Mouse (Mus musculus) forebrain, postnatal 0 days (tissue): ENCODE measurements around the gene Sipa1l1. TPM values are rescaled to one million over a fixed set of nuclear protein-coding genes. Genes with fewer than 3 reads are reported as not detected.

Experiments
- ATAC-seq: fragments of 200-750 bp; cut with Nextera tagmentation; 2 replicates; pipeline ENCODE4 v1.8.0; 2017; ENCODE audit warnings: mild to moderate bottlenecking, moderate library complexity
- DNase-seq: peaks from one replicate; pipeline ENCODE4 v3.0.0-alpha.2; 2015
- H3K27ac ChIP-seq: fragments of 300-500 bp; sonication (generic); 2 replicates; pipeline ENCODE4 v1.5.1; 2014; ENCODE audit warnings: low read depth, mild to moderate bottlenecking, antibody characterized with exemption, low read length, moderate library complexity, mixed read lengths
- H3K27me3 ChIP-seq: fragments of 300-500 bp; sonication (generic); 2 replicates; pipeline ENCODE4 v1.6.1; 2014; ENCODE audit warnings: mild to moderate bottlenecking, low read length, mixed read lengths; ENCODE audit not compliant: insufficient read depth
- H3K36me3 ChIP-seq: fragments of 300-500 bp; sonication (generic); 2 replicates; pipeline ENCODE4 v1.6.1; 2014; ENCODE audit warnings: mild to moderate bottlenecking, moderate library complexity; ENCODE audit not compliant: insufficient read depth
- H3K4me1 ChIP-seq: fragments of 300-500 bp; sonication (generic); 2 replicates; pipeline ENCODE4 v1.6.1; 2014; ENCODE audit warnings: antibody characterized with exemption; ENCODE audit not compliant: insufficient read depth
- H3K4me2 ChIP-seq: fragments of 300-500 bp; sonication (generic); 2 replicates; pipeline ENCODE4 v1.6.1; 2014; ENCODE audit warnings: low read depth, mild to moderate bottlenecking, moderate library complexity
- H3K4me3 ChIP-seq: fragments of 300-500 bp; sonication (generic); 2 replicates; pipeline ENCODE4 v1.5.1; 2014; ENCODE audit warnings: low read depth, low read length, mixed read lengths
- H3K9ac ChIP-seq: fragments of 300-500 bp; sonication (generic); 2 replicates; pipeline ENCODE4 v1.6.1; 2014; ENCODE audit warnings: mild to moderate bottlenecking
- H3K9me3 ChIP-seq: fragments of 300-500 bp; sonication (generic); 2 replicates; pipeline ENCODE4 v1.6.1; 2016; ENCODE audit warnings: low read length
- CTCF ChIP-seq: sonication (generic); IDR thresholded peaks from 2 replicates; pipeline ENCODE4 v1.5.1; 2016; ENCODE audit warnings: antibody characterized with exemption, control low read depth, low read depth
- WGBS: fragments of 180-500 bp; shearing (Covaris S2); extraction: QIAGEN DNeasy Blood & Tissue Kit; methylation state at CpG from one replicate; pipeline ENCODE4 v1.1.7; 2014; 5-methylcytosine and 5-hydroxymethylcytosine counted together
- polyA plus RNA-seq: library from polyadenylated mRNA; unstranded; fragments of >200 nt; fragmentation: Nextera tagmentation; extraction: Ambion mirVana; gene quantifications from 2 replicates; pipeline ENCODE4 v1.2.1, GENCODE M21; 2015
- total RNA-seq: library from RNA; depleted of rRNA; stranded (reverse); fragments of >200 nt; gene quantifications from 2 replicates; pipeline ENCODE4 v1.2.3, GENCODE M21; 2014

Gene Sipa1l1
- total and polyA plus RNA-seq, 2 experiments from 2014 or later = 13.4 to 43.1 TPM

DNA sequence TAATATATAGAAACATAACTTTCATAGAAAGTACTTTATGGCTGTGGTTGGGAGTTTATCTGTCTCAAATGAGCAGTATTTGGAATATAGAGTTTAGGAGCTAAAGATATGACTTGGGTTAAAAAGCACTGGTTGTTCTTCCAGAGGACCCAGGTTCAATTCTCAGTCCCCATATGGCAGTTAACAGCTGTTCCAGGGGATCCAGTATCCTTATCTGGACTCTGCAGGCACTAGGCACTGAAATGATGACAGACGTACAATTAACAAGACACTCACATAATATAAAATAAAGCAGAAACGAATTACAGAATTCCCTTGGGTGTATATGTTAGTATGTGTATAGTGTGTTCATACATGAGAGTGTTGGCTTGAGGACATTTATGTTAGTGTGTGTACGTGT is 64.1 kb downstream of the Sipa1l1 start:
- no peak for TF ChIP-seq CTCF
- Histone ChIP-seq H3K27me3 (no peaks in the 10 kb centered on the region), H3K9ac (no peak overlapping the region), H3K4me2 (no peak overlapping the region), H3K36me3 (peaks cover 8% of the 10 kb centered on the region), H3K4me1 (0 out of 2 replicates have a peak, but pooled peaks cover 3% of the 10 kb centered on the region), H3K4me3 (no peak overlapping the region), H3K27ac (no peak overlapping the region), H3K9me3 (no peaks in the 10 kb centered on the region)
- ATAC-seq = no peak
- no peak for DNase-seq
- WGBS = 96% methylated on average over 3 of the region's 3 CpGs

DNA sequence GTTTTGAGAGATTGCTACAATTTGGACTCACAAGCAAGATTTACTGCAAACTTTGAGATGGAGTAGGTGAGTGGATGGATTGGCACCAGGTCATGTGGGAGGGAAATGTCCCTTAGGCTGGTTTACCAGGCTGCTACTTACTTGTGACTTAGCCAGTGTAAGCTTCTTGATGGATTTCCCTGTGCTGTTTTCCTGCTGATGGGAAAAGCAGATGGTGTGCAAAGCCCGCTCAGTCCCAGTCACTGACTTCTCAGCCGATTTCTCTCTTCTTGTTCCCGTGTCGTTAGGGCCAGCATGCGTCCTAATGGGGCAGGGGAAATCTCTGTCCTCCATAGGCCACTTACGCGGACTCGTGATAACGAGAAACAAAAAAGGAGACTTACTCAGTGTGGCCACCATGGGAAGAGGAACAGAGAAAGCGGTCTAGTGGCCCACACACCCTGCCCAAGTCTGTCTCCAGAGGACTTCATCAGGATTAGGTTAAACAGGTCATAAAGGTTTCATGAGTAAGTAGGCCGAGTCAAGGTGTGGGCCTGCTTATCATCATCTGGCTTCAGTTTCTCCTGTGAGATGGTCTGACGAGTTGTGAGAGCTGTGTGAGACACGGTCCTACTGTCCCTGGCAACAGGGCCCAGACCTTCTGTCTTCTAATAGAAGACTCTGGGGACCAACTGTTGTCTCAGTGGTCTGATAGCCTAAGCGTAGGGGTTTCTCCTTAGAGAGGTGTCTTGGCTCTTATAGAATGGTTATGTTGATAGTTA is 65.5 kb downstream of the Sipa1l1 start:
- ATAC-seq = no peak
- no peak overlapping the region for H3K9ac ChIP-seq
- no peak for TF ChIP-seq CTCF
- no peak overlapping the region for H3K4me3 ChIP-seq
- no peak for DNase-seq
- H3K4me1 ChIP-seq = 0 out of 2 replicates have a peak, but pooled peaks cover 3% of the 10 kb centered on the region
- H3K9me3 ChIP-seq = no peaks in the 10 kb centered on the region
- no peak overlapping the region for H3K27ac ChIP-seq
- peaks cover 8% of the 10 kb centered on the region for H3K36me3 ChIP-seq
- H3K27me3 ChIP-seq = no peaks in the 10 kb centered on the region
- H3K4me2 ChIP-seq = no peak overlapping the region
- 87% methylated on average over 14 of the region's 14 CpGs for WGBS

DNA sequence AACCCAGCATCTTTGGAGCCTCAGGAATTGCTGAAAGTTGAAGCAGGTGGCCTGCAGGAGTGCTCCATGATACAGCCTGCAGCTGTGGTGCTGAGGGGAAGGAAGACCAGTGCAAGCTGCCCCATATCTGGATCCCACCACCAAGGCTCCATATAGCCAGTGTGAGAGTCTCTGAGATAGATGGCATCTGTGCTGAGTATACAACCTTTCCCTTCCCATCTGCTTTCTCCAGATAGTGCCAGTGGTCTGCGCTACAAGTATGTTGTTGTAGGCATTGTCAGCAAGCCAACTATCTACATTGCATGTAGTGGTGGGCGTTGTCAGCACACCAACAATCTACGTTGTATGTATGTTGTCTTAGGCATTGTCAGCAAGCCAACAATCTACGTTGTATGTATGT is 68.0 kb downstream of the Sipa1l1 start:
- no peak for TF ChIP-seq CTCF
- Histone ChIP-seq H3K4me3 (no peak overlapping the region), H3K27ac (no peak overlapping the region), H3K9ac (no peak overlapping the region), H3K9me3 (no peaks in the 10 kb centered on the region), H3K4me2 (no peak overlapping the region), H3K36me3 (peaks cover 8% of the 10 kb centered on the region), H3K4me1 (0 out of 2 replicates have a peak, but pooled peaks cover 3% of the 10 kb centered on the region), H3K27me3 (no peaks in the 10 kb centered on the region)
- ATAC-seq (no peak), DNase-seq (no peak)
- 90% methylated on average over 4 of the region's 4 CpGs for WGBS

DNA sequence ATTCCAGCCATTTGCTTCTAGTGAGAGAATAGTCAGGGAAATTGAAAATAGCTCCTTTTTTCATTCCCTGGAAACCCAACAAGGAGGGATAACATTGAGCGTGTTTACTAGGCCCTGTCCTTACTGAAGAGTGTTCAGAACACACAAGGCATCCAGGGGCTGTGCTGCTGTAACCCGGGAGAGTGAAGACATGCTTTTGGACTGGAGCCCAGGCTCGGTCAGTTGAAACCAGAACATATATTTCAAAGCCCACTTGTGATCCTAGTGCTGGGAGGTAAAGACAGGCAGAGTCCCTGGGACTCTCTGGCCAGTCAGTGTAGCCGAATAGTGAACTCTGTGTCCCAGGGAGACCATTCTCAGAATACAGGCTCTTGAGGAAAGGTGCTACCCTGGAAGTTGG is 68.8 kb downstream of the Sipa1l1 start:
- Histone ChIP-seq H3K27ac (no peak overlapping the region), H3K4me1 (0 out of 2 replicates have a peak, but pooled peaks cover 3% of the 10 kb centered on the region), H3K9ac (no peak overlapping the region), H3K4me3 (no peak overlapping the region), H3K9me3 (no peaks in the 10 kb centered on the region), H3K36me3 (peaks cover 8% of the 10 kb centered on the region), H3K4me2 (no peak overlapping the region), H3K27me3 (no peaks in the 10 kb centered on the region)
- ATAC-seq (no peak), DNase-seq (peak; percentile 24)
- TF ChIP-seq CTCF = no peak
- WGBS = 50% methylated on average over 4 of the region's 4 CpGs

DNA sequence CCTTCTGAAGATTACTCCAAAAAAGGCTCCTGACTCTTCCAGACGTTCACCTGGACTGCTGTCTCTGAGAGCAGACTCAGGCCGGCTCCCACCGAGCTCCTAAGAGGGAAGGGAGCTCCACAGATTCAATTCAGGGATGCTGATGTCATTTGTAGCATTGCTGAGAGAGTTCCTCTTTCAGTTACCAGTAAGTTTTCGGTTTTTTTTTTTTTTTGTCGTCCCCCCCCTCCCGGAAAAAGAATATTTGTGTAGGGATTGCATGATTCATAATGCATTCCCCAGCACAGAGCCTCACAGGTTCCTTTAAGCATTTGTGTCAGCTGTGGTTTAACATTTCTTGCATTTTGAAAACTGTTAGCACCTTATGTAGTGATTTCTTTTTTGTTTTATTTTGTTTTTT is 71.6 kb downstream of the Sipa1l1 start:
- ATAC-seq = no peak
- H3K36me3 ChIP-seq = peaks cover 3% of the 10 kb centered on the region; the same call in 1 of the 2 replicates
- no peak for TF ChIP-seq CTCF

DNA sequence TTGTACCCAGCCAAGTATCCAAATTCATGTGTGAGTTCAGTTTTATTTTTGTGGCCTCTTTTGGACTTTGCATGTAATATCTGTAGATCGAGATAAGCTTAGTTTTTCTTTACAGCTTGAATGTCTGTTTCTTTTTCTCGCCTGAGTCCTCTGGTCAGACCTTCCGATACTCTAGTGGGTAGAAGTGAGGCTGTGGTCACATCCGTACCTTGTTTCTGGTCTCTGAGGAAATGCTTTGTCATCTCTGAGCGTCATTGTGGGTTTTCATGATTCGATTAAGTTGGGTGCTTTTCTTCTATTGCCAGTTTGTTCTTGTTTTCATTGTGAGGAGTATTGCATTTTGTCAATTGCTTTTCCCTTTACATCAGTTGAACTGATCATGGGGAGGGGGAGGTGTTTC is 76.1 kb downstream of the Sipa1l1 start:
- Histone ChIP-seq H3K27me3 (no peaks in the 10 kb centered on the region), H3K9ac (no peak overlapping the region), H3K36me3 (no peaks in the 10 kb centered on the region), H3K4me2 (no peak overlapping the region), H3K4me3 (no peak overlapping the region), H3K27ac (no peak overlapping the region), H3K4me1 (no peaks in the 10 kb centered on the region), H3K9me3 (no peaks in the 10 kb centered on the region)
- DNase-seq (no peak), ATAC-seq (no peak)
- TF ChIP-seq CTCF = no peak
- WGBS = 89% methylated on average over 6 of the region's 6 CpGs

More for the DNA sequence above, 71.6 kb downstream of the Sipa1l1 start:
- H3K9ac ChIP-seq = no peak overlapping the region
- WGBS = 77% methylated on average over 6 of the region's 6 CpGs
- H3K4me1 ChIP-seq = 0 out of 2 replicates have a peak, but pooled peaks cover 3% of the 10 kb centered on the region
- no peaks in the 10 kb centered on the region for H3K27me3 ChIP-seq
- H3K4me2 ChIP-seq = no peak overlapping the region
- DNase-seq = no peak
- no peak overlapping the region for H3K27ac ChIP-seq
- H3K4me3 ChIP-seq = no peak overlapping the region
- no peaks in the 10 kb centered on the region for H3K9me3 ChIP-seq

DNA sequence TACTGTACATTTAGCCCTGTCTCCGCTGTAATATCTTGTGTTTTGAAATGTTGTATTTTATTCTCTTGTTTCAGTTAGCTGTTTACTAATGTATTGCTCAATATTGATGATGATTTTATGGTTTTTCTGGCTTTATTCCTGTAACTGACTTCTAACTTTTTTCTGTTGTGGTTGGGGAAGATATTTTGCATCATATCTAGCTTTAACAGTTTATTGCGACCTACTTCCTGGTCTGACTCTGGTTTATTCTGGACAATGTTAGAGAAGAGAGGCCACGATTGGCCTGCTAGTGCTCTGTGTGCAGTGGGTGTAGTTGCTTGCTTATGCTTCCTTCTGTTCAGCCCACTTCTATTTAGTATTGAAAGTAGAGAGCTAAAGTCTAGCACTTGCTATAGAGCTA is 77.3 kb downstream of the Sipa1l1 start:
- TF ChIP-seq CTCF = no peak
- Histone ChIP-seq H3K4me3 (no peak overlapping the region), H3K9ac (no peak overlapping the region), H3K4me2 (no peak overlapping the region), H3K4me1 (no peaks in the 10 kb centered on the region), H3K9me3 (no peaks in the 10 kb centered on the region), H3K36me3 (no peaks in the 10 kb centered on the region), H3K27ac (no peak overlapping the region), H3K27me3 (no peaks in the 10 kb centered on the region)
- 93% methylated on average over 3 of the region's 3 CpGs for WGBS
- ATAC-seq (no peak), DNase-seq (no peak)
